Mouse (Mus musculus) retina, embryonic 14.5 days (tissue): ENCODE measurements around the gene Ostn.
"Not testable (repeated sequence)": the region's sequence is repeated elsewhere in the genome, so short reads cannot be mapped to it uniquely, and the experiment has no call there.

Experiments used
- DNase-seq: peaks from one replicate; pipeline ENCODE4 v3.0.0-alpha.2; 2015; ENCODE audit warnings: low spot score

Gene Ostn

DNA sequence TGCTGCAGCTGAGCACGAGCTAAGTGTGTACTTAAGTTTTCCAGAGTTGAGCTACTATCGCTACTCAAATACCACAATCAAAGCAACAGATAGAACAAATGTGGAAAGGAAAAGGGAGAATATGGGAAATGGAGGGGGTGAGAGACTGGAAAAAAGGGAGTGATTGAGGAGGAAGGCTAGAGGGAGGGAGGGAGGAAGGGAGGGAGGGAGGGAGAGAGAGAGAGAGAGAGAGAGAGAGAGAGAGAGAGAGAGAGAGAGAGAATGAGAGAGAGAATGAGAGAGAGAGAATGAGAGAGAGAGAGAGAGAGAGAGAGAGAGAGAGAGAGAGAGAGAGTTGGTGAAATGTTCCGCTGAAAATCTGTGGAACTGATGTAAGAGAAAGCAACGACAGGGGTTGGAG is at the start of gene Ostn:
Gene Ostn (plus strand): TSS at position 301 of the 400 bp plus-strand sequence.
- not testable (repeated sequence) for DNase-seq

DNA sequence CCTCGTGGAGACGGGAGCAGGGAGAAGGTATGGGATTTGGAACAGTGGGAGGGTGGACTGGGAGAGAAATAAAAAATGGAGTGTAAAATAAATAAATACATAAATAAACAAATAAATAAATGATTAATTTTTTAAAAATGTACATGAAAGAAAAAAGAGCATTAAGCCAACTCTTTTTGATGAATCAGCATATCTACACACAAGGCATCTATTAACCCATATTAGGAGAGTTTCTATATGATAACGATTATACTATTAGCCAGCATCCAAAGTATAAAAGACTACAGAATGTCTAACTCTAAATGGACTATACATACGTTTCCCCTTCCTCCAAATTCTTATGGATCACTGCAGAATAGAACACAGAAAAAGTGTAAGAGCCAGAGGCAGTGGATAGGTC is 38.5 kb upstream of the Ostn start:
- no peak for DNase-seq

DNA sequence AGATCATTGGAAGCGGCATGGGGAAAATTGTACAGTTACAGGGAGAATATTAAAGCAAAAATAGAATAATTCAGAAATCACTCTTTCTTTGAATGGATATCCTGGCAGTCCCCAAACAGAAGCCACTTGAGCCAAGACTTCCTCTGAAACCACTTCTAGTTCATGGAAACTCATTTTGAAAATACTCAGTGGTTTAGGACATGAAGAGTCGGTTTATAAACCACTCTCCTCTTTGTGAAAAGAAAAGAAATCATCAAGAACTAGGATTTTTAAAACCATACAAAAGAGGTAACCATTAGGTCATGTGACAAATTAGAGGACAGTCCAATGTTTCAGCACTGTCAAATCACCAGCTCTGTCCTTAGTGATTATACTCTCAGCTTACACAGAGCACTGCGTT is 19.9 kb upstream of the Ostn start:
- DNase-seq: no peak

DNA sequence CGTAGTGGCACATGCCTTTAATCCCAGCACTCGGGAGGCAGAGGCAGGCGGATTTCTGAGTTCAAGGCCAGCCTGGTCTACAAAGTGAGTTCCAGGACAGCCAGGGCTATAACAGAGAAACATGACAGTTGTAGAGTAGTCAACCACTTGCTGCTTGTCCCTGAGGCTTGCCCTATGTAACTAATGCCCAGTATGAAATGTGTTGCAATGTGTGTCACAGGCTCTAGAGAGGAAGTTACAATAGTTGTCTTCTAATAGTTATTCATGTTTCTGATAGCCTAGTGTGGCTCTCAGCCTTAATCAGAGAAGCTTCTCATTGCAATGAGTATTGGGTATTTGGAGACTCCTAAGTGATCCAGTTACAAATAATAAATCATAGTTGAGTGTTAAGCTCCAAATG is 10.8 kb upstream of the Ostn start:
- DNase-seq: no peak

- no peak for DNase-seq
These were observed 10.4 kb upstream of the Ostn start for GRCm38 (mm10) chr16:27296929-27297328.

- no peak for DNase-seq
These were observed 11.8 kb downstream of the Ostn start for GRCm38 (mm10) chr16:27319099-27319498.

DNA sequence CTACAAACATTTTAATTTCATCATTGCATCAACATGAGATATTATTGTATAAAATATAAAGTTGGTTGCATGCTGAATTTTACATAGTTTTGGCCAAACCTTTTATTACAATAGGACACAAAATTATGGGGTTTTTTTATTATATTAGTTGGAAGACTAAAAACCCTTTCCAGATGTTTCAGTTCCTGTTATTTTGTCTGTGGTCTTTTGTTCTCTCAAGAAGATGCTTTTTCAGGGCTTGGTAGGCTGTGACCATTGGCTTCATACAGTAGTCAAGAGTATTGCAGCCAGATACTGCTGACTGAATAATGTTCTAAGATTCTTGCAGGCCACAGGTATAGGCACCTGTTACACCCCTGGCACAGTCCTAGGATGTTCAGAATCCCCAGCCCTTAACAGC is 14.8 kb downstream of the Ostn start:
- no peak for DNase-seq

DNA sequence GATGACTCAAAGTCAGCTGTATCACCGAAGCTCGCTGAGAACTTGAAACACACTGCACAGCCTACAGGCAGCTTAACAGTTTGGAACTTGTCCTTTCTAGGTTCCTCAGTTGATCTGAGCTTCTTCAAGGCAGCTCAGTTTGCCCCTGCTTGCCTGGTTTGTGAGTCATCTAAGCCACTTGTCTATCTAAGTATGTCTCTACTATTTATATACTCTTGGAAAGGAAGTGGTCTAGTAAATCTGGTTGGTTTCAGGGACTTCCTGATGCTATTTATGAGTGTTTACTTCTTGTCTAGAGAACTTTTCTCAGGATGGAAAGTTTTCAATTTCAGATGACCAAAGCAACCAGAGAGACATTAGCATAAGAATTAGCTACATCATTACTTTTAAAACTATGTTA is 19.2 kb downstream of the Ostn start:
- no peak for DNase-seq

- no peak for DNase-seq
These were observed 40.2 kb downstream of the Ostn start for GRCm38 (mm10) chr16:27347521-27347920.

- no peak for DNase-seq
These were observed 41.1 kb downstream of the Ostn start for GRCm38 (mm10) chr16:27348359-27348758.

DNA sequence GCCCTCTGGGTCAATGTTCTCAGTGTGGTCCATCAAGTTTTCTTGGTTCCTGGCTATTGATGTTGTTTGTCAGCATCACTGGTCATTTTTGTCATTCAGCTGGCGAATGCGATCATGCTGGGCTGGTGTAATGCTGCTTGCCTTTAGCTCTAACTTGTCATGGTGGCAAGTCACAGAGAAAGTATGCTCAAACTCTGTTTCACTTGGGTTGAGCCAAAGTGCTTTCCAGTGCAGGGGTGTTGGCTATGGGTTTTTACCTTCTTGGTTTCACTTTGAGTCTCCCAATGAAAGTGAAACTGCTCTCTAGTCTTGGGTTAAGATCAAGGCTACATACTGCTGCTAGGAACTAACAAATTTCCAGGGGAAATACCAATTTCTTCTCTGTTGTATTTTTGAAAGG is 41.9 kb downstream of the Ostn start:
- DNase-seq: no peak

- DNase-seq: no peak
These were observed 42.7 kb downstream of the Ostn start for GRCm38 (mm10) chr16:27349878-27350532.

DNA sequence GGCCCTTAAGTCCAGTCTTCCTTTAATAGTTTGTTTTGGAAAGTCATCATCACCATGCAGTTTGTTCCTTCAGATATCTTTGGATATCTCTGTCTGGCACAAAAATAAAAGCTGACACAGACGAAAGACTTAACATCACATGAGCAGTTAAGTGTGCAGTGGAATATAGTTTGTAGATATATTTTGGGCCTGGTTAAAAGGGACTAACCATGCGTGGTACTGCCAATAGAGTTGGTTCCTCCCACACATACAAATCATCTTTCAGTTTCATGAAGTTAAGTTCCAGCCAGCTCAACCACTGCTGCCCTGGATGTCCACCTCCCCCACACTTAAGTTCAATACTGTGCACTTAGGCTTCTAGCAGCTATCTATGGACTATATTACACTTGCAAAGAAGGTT is 47.2 kb downstream of the Ostn start:
- no peak for DNase-seq

DNA sequence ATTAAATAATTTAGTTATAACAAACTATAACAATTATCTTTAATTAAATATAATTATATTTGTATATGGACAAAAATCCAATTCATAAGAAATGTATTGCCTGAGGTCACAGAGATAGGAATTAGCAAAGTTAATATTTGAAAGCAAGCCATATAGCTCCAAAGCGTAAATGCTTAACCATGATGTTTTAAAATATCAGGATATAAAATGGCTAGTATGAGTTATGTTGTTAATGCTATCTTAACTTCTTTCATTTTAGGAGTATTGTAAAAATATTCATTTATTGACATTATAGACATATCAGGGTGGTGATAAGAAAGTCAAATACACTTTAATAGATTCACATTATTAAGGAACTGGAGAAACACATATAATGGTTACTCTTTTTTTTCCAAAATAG is 52.8 kb downstream of the Ostn start:
- DNase-seq: no peak

- no peak for DNase-seq
These were observed 62.9 kb downstream of the Ostn start, which contains the start of gene Uts2b for GRCm38 (mm10) chr16:27370191-27370590. TSS of gene Uts2b (minus strand) at chr16:27370239.

DNA sequence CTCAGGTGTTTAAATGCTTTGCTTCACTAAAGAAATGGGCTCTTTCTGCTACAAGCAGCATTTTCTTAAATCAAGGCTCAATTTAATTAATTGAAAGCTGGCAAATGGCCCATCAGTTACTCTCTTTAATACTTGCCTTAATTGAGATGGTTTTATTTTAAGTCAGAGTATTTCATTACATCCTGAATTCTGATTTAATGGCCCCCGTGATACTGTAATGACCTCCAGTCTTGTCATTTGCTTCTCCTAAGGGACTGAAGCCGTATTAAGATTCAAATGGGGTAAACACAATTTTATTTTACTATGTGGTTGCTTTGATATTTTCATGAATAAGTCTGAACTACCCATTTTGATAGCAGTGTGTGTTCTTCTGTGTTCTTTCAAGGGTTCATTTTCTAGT is 63.4 kb downstream of the Ostn start:
- DNase-seq: no peak

DNA sequence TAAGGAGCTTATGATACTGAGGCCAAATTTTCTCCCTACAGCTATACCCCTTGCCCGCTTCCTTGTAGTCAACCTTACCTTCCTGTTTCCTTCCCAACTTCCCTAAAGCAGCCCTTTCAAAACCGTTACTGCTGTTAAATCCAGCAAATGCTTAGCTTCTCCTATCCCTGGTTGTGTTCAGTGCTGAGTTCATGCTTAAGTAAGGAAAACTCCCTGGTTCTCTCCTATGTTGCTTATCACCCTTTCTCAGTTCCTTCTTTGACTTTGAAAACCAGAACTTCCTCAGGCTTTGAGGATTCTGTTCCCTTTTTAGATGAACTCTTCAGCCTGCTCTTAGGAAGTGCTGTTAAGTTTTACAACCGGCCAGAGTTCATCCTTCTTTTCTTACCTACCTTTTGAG is 66.8 kb downstream of the Ostn start:
- no peak for DNase-seq

GRCm38 (mm10) chr16:27375318-27375717 is 68.0 kb downstream of the Ostn start:
- DNase-seq: no peak

DNA sequence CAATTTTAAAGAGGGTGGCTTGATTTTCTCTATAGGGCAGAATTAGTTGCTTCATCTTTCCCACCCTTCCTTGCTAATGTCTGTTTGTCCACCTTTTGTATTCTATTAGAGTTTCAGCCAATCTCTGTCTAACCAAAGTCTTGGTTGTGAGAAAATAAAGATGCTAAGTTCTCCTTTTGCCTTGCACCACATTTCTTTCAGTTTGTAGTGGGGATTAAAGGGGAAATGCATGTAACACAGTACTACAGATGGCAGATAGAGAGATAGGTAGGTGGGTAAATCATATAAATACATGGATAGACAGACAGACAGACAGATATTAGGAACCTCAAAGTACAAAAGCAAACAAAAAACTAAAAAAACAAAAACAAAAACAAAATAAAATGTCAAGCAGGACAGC is 69.3 kb downstream of the Ostn start:
- no peak for DNase-seq

DNA sequence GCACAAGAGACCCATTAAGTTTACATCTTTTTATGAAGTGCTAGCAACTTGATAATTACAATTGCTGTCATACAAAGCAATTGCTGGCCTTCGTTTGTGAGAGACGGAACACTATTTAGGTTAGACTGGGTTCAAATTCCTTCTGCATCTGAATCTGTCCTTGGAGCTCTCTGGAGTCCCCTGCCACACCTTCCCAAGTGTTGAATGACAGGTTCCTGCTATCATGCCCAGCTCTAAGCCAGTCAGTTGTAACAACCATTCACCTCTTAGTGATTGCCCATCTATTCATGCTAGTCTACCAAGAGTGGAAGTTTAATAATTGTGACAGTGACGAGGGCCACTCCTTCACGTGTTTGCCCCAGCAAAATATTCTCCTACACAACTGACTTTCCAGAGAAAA is 74.9 kb downstream of the Ostn start:
- no peak for DNase-seq

DNA sequence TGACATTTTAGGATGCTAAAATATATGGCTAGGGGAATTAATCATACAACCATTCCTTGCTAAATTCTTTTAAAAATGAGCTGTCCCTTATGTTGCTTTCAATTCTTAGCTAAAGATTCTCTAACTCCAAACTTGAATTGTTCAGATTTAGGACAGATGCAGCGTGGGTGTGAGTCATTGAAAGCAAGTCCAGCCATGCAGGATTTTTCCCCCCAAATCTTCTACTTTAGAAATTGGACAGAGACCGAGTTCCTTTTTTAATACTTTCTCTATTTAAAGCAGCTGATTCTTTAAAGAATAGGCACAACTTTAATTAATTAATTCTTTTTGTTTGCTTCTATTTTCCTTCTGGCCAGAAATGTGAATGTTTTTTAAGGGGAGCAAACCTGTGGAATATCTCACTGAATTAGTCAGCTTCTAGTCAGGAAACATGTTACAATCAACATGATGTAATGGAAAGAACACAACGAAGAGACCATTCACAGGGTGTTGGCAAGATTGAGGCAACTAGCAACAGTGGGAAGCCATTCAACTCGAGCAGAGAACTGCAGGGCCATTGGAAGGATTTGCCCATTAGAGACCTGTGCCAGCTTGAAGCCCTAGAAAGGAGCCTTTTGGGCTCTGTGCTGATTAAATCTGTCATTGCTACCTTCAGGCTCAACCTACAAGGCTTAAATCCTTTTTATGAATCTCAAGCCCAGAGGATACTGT is 77.8 kb downstream of the Ostn start:
- DNase-seq: no peak

- no peak for DNase-seq
These were observed 78.4 kb downstream of the Ostn start for GRCm38 (mm10) chr16:27385649-27386048.

- DNase-seq: no peak
These were observed 79.6 kb downstream of the Ostn start for GRCm38 (mm10) chr16:27386850-27387407.
